ENCODE assay signal across 8 mouse cellular contexts in the genomic region with DNA sequence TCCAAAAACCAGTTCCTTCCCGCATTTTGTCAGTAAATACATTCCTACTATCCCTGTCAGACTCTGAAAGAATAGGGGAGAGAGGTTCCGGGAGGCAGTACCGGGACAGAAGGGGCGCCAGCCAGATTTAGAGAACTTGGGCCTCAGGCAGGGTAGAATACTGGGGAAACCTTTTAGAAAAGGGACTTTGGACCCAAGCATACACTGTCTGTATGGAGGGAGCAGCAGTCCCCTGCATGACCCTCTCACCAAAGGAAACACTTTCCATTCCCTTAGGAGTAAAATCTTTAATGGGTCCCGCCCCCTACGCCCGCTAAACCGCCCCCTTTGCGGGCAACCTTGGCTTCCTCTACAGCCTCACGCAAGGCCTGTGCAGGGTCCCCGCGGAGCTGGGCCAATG. TPM values are rescaled to one million over a fixed set of nuclear protein-coding genes. Genes with fewer than 3 reads are reported as not detected.
DNase-seq lines count a peak whose midpoint lies in the region; ATAC-seq and TF ChIP-seq lines count a peak whose summit lies in the region.

No protein-coding gene starts in this region.

- no peak for DNase-seq in heart, postnatal 0 days (ENCODE audit: low spot score)
- DNase-seq in heart, postnatal 4 days, result no peak
- DNase-seq in urinary bladder, adult 2 months (ENCODE audit: low spot score), result no peak
- DNase-seq in frontal cortex, postnatal 10 days (ENCODE audit: low spot score in 2 of 2), result no peak

- 0 out of 2 replicates have a peak overlapping the region, but pooled peaks have one; percentile 13 for H3K27ac ChIP-seq in heart, postnatal 0 days (ENCODE audit: low read depth)
- peak overlapping the region; percentile 49 for H3K27ac ChIP-seq in bone marrow macrophage, adult 2 months (ENCODE audit: insufficient read depth, low read depth, low read length)
- H3K27ac ChIP-seq in hindbrain, embryonic 16.5 days (ENCODE audit: low read depth, low read length), result peak overlapping the region; percentile 21
- peak overlapping the region; percentile 76 for H3K27ac ChIP-seq in midbrain, embryonic 15.5 days

- no peak for TF ChIP-seq CTCF in heart, postnatal 0 days (IDR thresholded peaks at IDR 0.05; ENCODE audit: low read depth)
- no peak for TF ChIP-seq CTCF in bone marrow macrophage, adult 2 months (IDR thresholded peaks at IDR 0.05; ENCODE audit: low read depth, low read length)

- no peaks in the 10 kb centered on the region for H3K9me3 ChIP-seq in heart, postnatal 0 days (replicated peaks; ENCODE audit: control insufficient read depth, low read length)
- no peaks in the 10 kb centered on the region for H3K9me3 ChIP-seq in hindbrain, embryonic 16.5 days (ENCODE audit: control insufficient read depth, low read length)
- H3K9me3 ChIP-seq in midbrain, embryonic 15.5 days, result no peaks in the 10 kb centered on the region

- no peak for TF ChIP-seq POLR2A in bone marrow macrophage, adult 2 months (IDR thresholded peaks at IDR 0.05; ENCODE audit: borderline replicate concordance, low read depth, low read length)

- H3K4me2 ChIP-seq in heart, postnatal 0 days (ENCODE audit: low read depth, low read length), result peak overlapping the region; percentile 84
- H3K4me2 ChIP-seq in hindbrain, embryonic 16.5 days (ENCODE audit: low read length), result peak overlapping the region; percentile 85
- H3K4me2 ChIP-seq in midbrain, embryonic 15.5 days, result peak overlapping the region; percentile 86

- H3K4me3 ChIP-seq in heart, postnatal 0 days (ENCODE audit: low read depth, low read length), result peak overlapping the region; percentile 57
- peak overlapping the region; percentile 75 for H3K4me3 ChIP-seq in bone marrow macrophage, adult 2 months (ENCODE audit: insufficient read depth, low read length)
- peak overlapping the region; percentile 61 for H3K4me3 ChIP-seq in hindbrain, embryonic 16.5 days (ENCODE audit: low read length)
- peak overlapping the region; percentile 74 for H3K4me3 ChIP-seq in midbrain, embryonic 15.5 days

- H3K27me3 ChIP-seq in heart, postnatal 0 days (ENCODE audit: control insufficient read depth, insufficient read depth, low read length), result peaks cover 24% of the 10 kb centered on the region
- H3K27me3 ChIP-seq in hindbrain, embryonic 16.5 days (replicated peaks; ENCODE audit: control insufficient read depth, insufficient read depth, low read length), result peaks cover 18% of the 10 kb centered on the region
- H3K27me3 ChIP-seq in midbrain, embryonic 15.5 days (replicated peaks), result peaks cover 23% of the 10 kb centered on the region

- peak; percentile 4; the same call in 1 of the 2 replicates for ATAC-seq in heart, postnatal 0 days (ENCODE audit: insufficient read depth, low read depth)
- ATAC-seq in hindbrain, embryonic 16.5 days, result no peak
- ATAC-seq in midbrain, embryonic 15.5 days (replicated peaks), result no peak; the same call in 1 of the 2 replicates
- no peak for ATAC-seq in activated CD4-positive, CD25-positive, alpha-beta regulatory T cell, adult 4 months

- TF ChIP-seq EP300 in heart, postnatal 0 days (IDR thresholded peaks at IDR 0.05; ENCODE audit: low read depth), result no peak

- peaks cover 43% of the 10 kb centered on the region for H3K4me1 ChIP-seq in heart, postnatal 0 days (ENCODE audit: control insufficient read depth, insufficient read depth)
- H3K4me1 ChIP-seq in bone marrow macrophage, adult 2 months (ENCODE audit: control insufficient read depth, insufficient read depth, low read length), result peaks cover 13% of the 10 kb centered on the region
- peaks cover 50% of the 10 kb centered on the region for H3K4me1 ChIP-seq in hindbrain, embryonic 16.5 days (ENCODE audit: control insufficient read depth, insufficient read depth, low read depth, low read length)
- peaks cover 59% of the 10 kb centered on the region for H3K4me1 ChIP-seq in midbrain, embryonic 15.5 days

- peak overlapping the region; percentile 49; the same call in 1 of the 2 replicates for H3K9ac ChIP-seq in heart, postnatal 0 days (replicated peaks; ENCODE audit: low read depth, low read length)
- peak overlapping the region; percentile 85 for H3K9ac ChIP-seq in hindbrain, embryonic 16.5 days (ENCODE audit: low read depth, low read length)
- peak overlapping the region; percentile 66 for H3K9ac ChIP-seq in midbrain, embryonic 15.5 days

- no peaks in the 10 kb centered on the region for H3K36me3 ChIP-seq in heart, postnatal 0 days (replicated peaks; ENCODE audit: control insufficient read depth, insufficient read depth, low read length)
- H3K36me3 ChIP-seq in hindbrain, embryonic 16.5 days (ENCODE audit: control insufficient read depth, insufficient read depth, low read length), result no peaks in the 10 kb centered on the region
- H3K36me3 ChIP-seq in midbrain, embryonic 15.5 days (replicated peaks), result no peaks in the 10 kb centered on the region

- 3% methylated on average over 12 of the region's 12 CpGs for WGBS in heart, postnatal 0 days
- 2% methylated on average over 12 of the region's 12 CpGs for WGBS in hindbrain, embryonic 16.5 days
- WGBS in midbrain, embryonic 15.5 days, result under 1% methylated on average over 12 of the region's 12 CpGs

RNA-seq across cellular contexts. Expression of gene Fgf11, which starts 1.7 kb away (rescaled TPM):
- 5.3 and 5.7 TPM in 2 replicates for total RNA-seq in heart, postnatal 0 days (2014; rRNA removed; ENCODE audit: low replicate concordance)
- 0.75 and 1.0 TPM in 2 replicates for polyA plus RNA-seq in heart, postnatal 0 days (2015; fragmentation: Nextera tagmentation; extraction: Ambion mirVana)
- total RNA-seq in heart, postnatal 4 days (2021), result 1 to 10 TPM; 3.1 to 3.7 TPM
- 27.9 and 29.7 TPM in 2 replicates for polyA plus RNA-seq in bone marrow macrophage, adult 2 months (2012; ENCODE audit: insufficient read depth, insufficient read length, missing spikeins)
- polyA plus RNA-seq in hindbrain, embryonic 16.5 days (2015; fragmentation: Nextera tagmentation; extraction: Ambion mirVana), result 6.7 and 7.2 TPM in 2 replicates
- 3.7 and 4.5 TPM in 2 replicates for polyA plus RNA-seq in midbrain, embryonic 15.5 days (2015; fragmentation: Nextera tagmentation; extraction: Ambion mirVana)
- polyA plus RNA-seq in activated CD4-positive, CD25-positive, alpha-beta regulatory T cell, adult 4 months (2017; shearing (Covaris generic)), result not detected
- polyA plus RNA-seq in urinary bladder, adult 2 months (2012; rRNA removed), result 6.3 and 7.2 TPM in 2 replicates

RNA-seq across cellular contexts. Expression of gene Tmem102, which starts 2.1 kb away (rescaled TPM):
- total RNA-seq in heart, postnatal 0 days (2014; rRNA removed; ENCODE audit: low replicate concordance), result 0.43 and 2.7 TPM in 2 replicates
- polyA plus RNA-seq in heart, postnatal 0 days (2015; fragmentation: Nextera tagmentation; extraction: Ambion mirVana), result 2.6 TPM in 2 replicates
- under 1 TPM; 0.60 to 0.92 TPM for total RNA-seq in heart, postnatal 4 days (2021)
- polyA plus RNA-seq in bone marrow macrophage, adult 2 months (2012; ENCODE audit: insufficient read depth, insufficient read length, missing spikeins), result not detected in 2 replicates
- polyA plus RNA-seq in hindbrain, embryonic 16.5 days (2015; fragmentation: Nextera tagmentation; extraction: Ambion mirVana), result 1.3 and 1.6 TPM in 2 replicates
- polyA plus RNA-seq in midbrain, embryonic 15.5 days (2015; fragmentation: Nextera tagmentation; extraction: Ambion mirVana), result 0.74 and 0.86 TPM in 2 replicates
- not detected for polyA plus RNA-seq in activated CD4-positive, CD25-positive, alpha-beta regulatory T cell, adult 4 months (2017; shearing (Covaris generic))
- 11.5 and 13.2 TPM in 2 replicates for polyA plus RNA-seq in urinary bladder, adult 2 months (2012; rRNA removed)

RNA-seq across cellular contexts. Expression of gene Chrnb1, which starts 7.6 kb away (rescaled TPM):
- 2.5 and 11.2 TPM in 2 replicates for total RNA-seq in heart, postnatal 0 days (2014; rRNA removed; ENCODE audit: low replicate concordance)
- polyA plus RNA-seq in heart, postnatal 0 days (2015; fragmentation: Nextera tagmentation; extraction: Ambion mirVana), result 2.7 and 3.1 TPM in 2 replicates
- total RNA-seq in heart, postnatal 4 days (2021), result 1 to 10 TPM; 3.1 to 5.1 TPM
- 1.0 and 1.8 TPM in 2 replicates for polyA plus RNA-seq in bone marrow macrophage, adult 2 months (2012; ENCODE audit: insufficient read depth, insufficient read length, missing spikeins)
- polyA plus RNA-seq in hindbrain, embryonic 16.5 days (2015; fragmentation: Nextera tagmentation; extraction: Ambion mirVana), result 1.4 and 2.9 TPM in 2 replicates
- 0.98 and 1.2 TPM in 2 replicates for polyA plus RNA-seq in midbrain, embryonic 15.5 days (2015; fragmentation: Nextera tagmentation; extraction: Ambion mirVana)
- 1 to 10 TPM in 1 of 2 experiments, under 1 TPM in 1; 0.66 to 4.1 TPM for polyA plus RNA-seq in activated CD4-positive, CD25-positive, alpha-beta regulatory T cell, adult 4 months (2017; shearing (Covaris generic))
- 15.6 and 25.0 TPM in 2 replicates for polyA plus RNA-seq in urinary bladder, adult 2 months (2012; rRNA removed)

RNA-seq across cellular contexts. Expression of gene Gm39566, which starts 11.8 kb away (rescaled TPM):
- total RNA-seq in heart, postnatal 0 days (2014; rRNA removed; ENCODE audit: low replicate concordance), result not detected in 2 replicates
- not detected in 2 replicates for polyA plus RNA-seq in heart, postnatal 0 days (2015; fragmentation: Nextera tagmentation; extraction: Ambion mirVana)
- not detected for total RNA-seq in heart, postnatal 4 days (2021)
- polyA plus RNA-seq in bone marrow macrophage, adult 2 months (2012; ENCODE audit: insufficient read depth, insufficient read length, missing spikeins), result not detected in 2 replicates
- polyA plus RNA-seq in hindbrain, embryonic 16.5 days (2015; fragmentation: Nextera tagmentation; extraction: Ambion mirVana), result not detected in 2 replicates
- not detected in 2 replicates for polyA plus RNA-seq in midbrain, embryonic 15.5 days (2015; fragmentation: Nextera tagmentation; extraction: Ambion mirVana)
- polyA plus RNA-seq in activated CD4-positive, CD25-positive, alpha-beta regulatory T cell, adult 4 months (2017; shearing (Covaris generic)), result under 1 TPM in 1 of 2 experiments, not detected in 1; 0.08 TPM
- polyA plus RNA-seq in urinary bladder, adult 2 months (2012; rRNA removed), result not detected in 2 replicates

RNA-seq across cellular contexts. Expression of gene Spem2, which starts 14.9 kb away (rescaled TPM):
- total RNA-seq in heart, postnatal 0 days (2014; rRNA removed; ENCODE audit: low replicate concordance), result not detected in 2 replicates
- polyA plus RNA-seq in heart, postnatal 0 days (2015; fragmentation: Nextera tagmentation; extraction: Ambion mirVana), result not detected in 2 replicates
- not detected for total RNA-seq in heart, postnatal 4 days (2021)
- polyA plus RNA-seq in bone marrow macrophage, adult 2 months (2012; ENCODE audit: insufficient read depth, insufficient read length, missing spikeins), result not detected in 2 replicates
- not detected in 2 replicates for polyA plus RNA-seq in hindbrain, embryonic 16.5 days (2015; fragmentation: Nextera tagmentation; extraction: Ambion mirVana)
- not detected in 2 replicates for polyA plus RNA-seq in midbrain, embryonic 15.5 days (2015; fragmentation: Nextera tagmentation; extraction: Ambion mirVana)
- polyA plus RNA-seq in activated CD4-positive, CD25-positive, alpha-beta regulatory T cell, adult 4 months (2017; shearing (Covaris generic)), result not detected
- not detected in 2 replicates for polyA plus RNA-seq in urinary bladder, adult 2 months (2012; rRNA removed)

Comparison
In these comparisons a context has a peak if more than half of its experiments do, and no peak if none do; other contexts are left out.
1. H3K27ac ChIP-seq: peak in every context shown above with its lines; median percentile 76 in midbrain, embryonic 15.5 days; 49 in bone marrow macrophage, adult 2 months; 21 in hindbrain, embryonic 16.5 days; 13 in heart, postnatal 0 days.